Mouse (Mus musculus) small intestine, adult 2 months (tissue): Measurements from ENCODE around the gene Ttll8. TPM values are rescaled to one million over a fixed set of nuclear protein-coding genes. Genes with fewer than 3 reads are reported as not detected.

ENCODE experiments used
- H3K27ac ChIP-seq: fragments of 200-500 bp; 2 replicates; pipeline ENCODE4 v1.5.1; 2012; ENCODE audit warnings: low read depth, low read length, control low read depth, inconsistent platforms; ENCODE audit not compliant: insufficient read depth
- H3K27me3 ChIP-seq: fragments of 200-500 bp; 2 replicates; pipeline ENCODE4 v1.6.1; 2012; ENCODE audit warnings: mild to moderate bottlenecking, moderate library complexity, low read length, inconsistent platforms; ENCODE audit not compliant: control insufficient read depth, insufficient read depth
- H3K36me3 ChIP-seq: fragments of 200-500 bp; 2 replicates; pipeline ENCODE4 v1.6.1; 2012; ENCODE audit warnings: mild to moderate bottlenecking, low read length, control low read depth, inconsistent platforms; ENCODE audit not compliant: control insufficient read depth, insufficient read depth
- H3K4me1 ChIP-seq: fragments of 200-500 bp; 2 replicates; pipeline ENCODE4 v1.6.1; 2012; ENCODE audit warnings: low read length, inconsistent platforms, mixed read lengths; ENCODE audit not compliant: control insufficient read depth, insufficient read depth, insufficient read length
- H3K4me3 ChIP-seq: fragments of 200-500 bp; 2 replicates; pipeline ENCODE4 v1.5.1; 2012; ENCODE audit warnings: low read depth, mild to moderate bottlenecking, control low read depth, inconsistent platforms, low read length, moderate library complexity
- CTCF ChIP-seq: fragments of 200-500 bp; IDR thresholded peaks from 2 replicates; pipeline ENCODE4 v1.5.1; 2012; ENCODE audit warnings: low read depth, mild to moderate bottlenecking, control low read depth, inconsistent platforms, low read length, moderate library complexity, mixed read lengths; ENCODE audit not compliant: insufficient replicate concordance, insufficient read length; ENCODE audit errors: extremely low read depth
- POLR2A ChIP-seq: fragments of 200-500 bp; IDR thresholded peaks from 2 replicates; pipeline ENCODE4 v1.6.1; 2012; ENCODE audit warnings: low read depth, mild to moderate bottlenecking, control low read depth, inconsistent platforms, low read length, moderate library complexity
- WGBS: fragments of 180-500 bp; shearing (Covaris S2); methylation state at CpG from one replicate; pipeline ENCODE4 v1.1.7; 2018; 5-methylcytosine and 5-hydroxymethylcytosine counted together
- polyA plus RNA-seq: library from polyadenylated mRNA; depleted of rRNA; stranded (reverse); fragments of >200 nt; gene quantifications from 2 replicates; pipeline ENCODE4 v1.2.3, GENCODE M21; 2012

Gene Ttll8
- polyA plus RNA-seq, 1 experiment, result not detected

- Histone ChIP-seq H3K27ac (no peak overlapping the region), H3K4me1 (no peaks in the 10 kb centered on the region), H3K4me3 (no peak overlapping the region), H3K27me3 (no peaks in the 10 kb centered on the region), H3K36me3 (no peaks in the 10 kb centered on the region)
- TF ChIP-seq POLR2A, result no peak
- TF ChIP-seq CTCF, result no peak
- WGBS, result 72% methylated on average over 3 of the region's 3 CpGs
Measured at GRCm38 (mm10) chr15:88979138-88979446, 24.9 kb upstream of the Ttll8 start.

- no peak within 1 kb of the TSS for H3K27ac ChIP-seq
- WGBS, result 80% methylated on average over 10 of the region's 10 CpGs
- no peak within 1 kb of the TSS for H3K4me3 ChIP-seq
- H3K4me1 ChIP-seq, result no peaks in the 10 kb centered on the region
- no peaks in the 10 kb centered on the region for H3K27me3 ChIP-seq
- no peaks in the 10 kb centered on the region for H3K36me3 ChIP-seq
- TF ChIP-seq CTCF (no peak), POLR2A (no peak)
Measured at GRCm38 (mm10) chr15:88978281-88979137, 24.3 kb upstream of the Ttll8 start, which contains the start of gene Mlc1. TSS of gene Mlc1 (minus strand) at chr15:88979007.

- Histone ChIP-seq H3K4me3 (no peak overlapping the region), H3K36me3 (no peaks in the 10 kb centered on the region), H3K27me3 (no peaks in the 10 kb centered on the region), H3K4me1 (no peaks in the 10 kb centered on the region), H3K27ac (no peak overlapping the region)
- WGBS, result 76% methylated on average over 4 of the region's 4 CpGs
- no peak for TF ChIP-seq POLR2A
Measured at GRCm38 (mm10) chr15:88972300-88972699, 18.1 kb upstream of the Ttll8 start.

GRCm38 (mm10) chr15:88964070-88964578, 9.9 kb upstream of the Ttll8 start:
- WGBS, result 84% methylated on average over 2 of the region's 2 CpGs
- Histone ChIP-seq H3K4me3 (no peak overlapping the region), H3K27me3 (no peaks in the 10 kb centered on the region), H3K36me3 (no peaks in the 10 kb centered on the region), H3K4me1 (no peaks in the 10 kb centered on the region), H3K27ac (no peak overlapping the region)
- no peak for TF ChIP-seq POLR2A
- TF ChIP-seq CTCF, result no peak

- no peaks in the 10 kb centered on the region for H3K36me3 ChIP-seq
- TF ChIP-seq POLR2A (no peak), CTCF (no peak)
- no peak overlapping the region for H3K4me3 ChIP-seq
- WGBS, result 75% methylated on average over 4 of the region's 4 CpGs
- peaks cover 18% of the 10 kb centered on the region for H3K27me3 ChIP-seq
- no peak overlapping the region for H3K27ac ChIP-seq
- H3K4me1 ChIP-seq, result peaks cover 6% of the 10 kb centered on the region
Measured at GRCm38 (mm10) chr15:88957522-88957921, 3.3 kb upstream of the Ttll8 start.

GRCm38 (mm10) chr15:88955342-88955741, 1.1 kb upstream of the Ttll8 start:
- no peak overlapping the region for H3K27ac ChIP-seq
- TF ChIP-seq CTCF (no peak), POLR2A (no peak)
- 80% methylated on average over 6 of the region's 6 CpGs for WGBS
- no peak overlapping the region for H3K4me3 ChIP-seq
- peaks cover 6% of the 10 kb centered on the region for H3K4me1 ChIP-seq
- H3K27me3 ChIP-seq, result peaks cover 18% of the 10 kb centered on the region
- no peaks in the 10 kb centered on the region for H3K36me3 ChIP-seq

- 86% methylated on average over 4 of the region's 4 CpGs for WGBS
- peaks cover 18% of the 10 kb centered on the region for H3K27me3 ChIP-seq
- no peak for TF ChIP-seq POLR2A
- TF ChIP-seq CTCF, result no peak
- H3K27ac ChIP-seq, result no peak overlapping the region
- no peak overlapping the region for H3K4me3 ChIP-seq
- peaks cover 6% of the 10 kb centered on the region for H3K4me1 ChIP-seq
- H3K36me3 ChIP-seq, result no peaks in the 10 kb centered on the region
Measured at GRCm38 (mm10) chr15:88951246-88951645, 3.0 kb downstream of the Ttll8 start.
